Mouse (Mus musculus): Measurements from ENCODE around the gene Setd5.

Gene Setd5

DNA sequence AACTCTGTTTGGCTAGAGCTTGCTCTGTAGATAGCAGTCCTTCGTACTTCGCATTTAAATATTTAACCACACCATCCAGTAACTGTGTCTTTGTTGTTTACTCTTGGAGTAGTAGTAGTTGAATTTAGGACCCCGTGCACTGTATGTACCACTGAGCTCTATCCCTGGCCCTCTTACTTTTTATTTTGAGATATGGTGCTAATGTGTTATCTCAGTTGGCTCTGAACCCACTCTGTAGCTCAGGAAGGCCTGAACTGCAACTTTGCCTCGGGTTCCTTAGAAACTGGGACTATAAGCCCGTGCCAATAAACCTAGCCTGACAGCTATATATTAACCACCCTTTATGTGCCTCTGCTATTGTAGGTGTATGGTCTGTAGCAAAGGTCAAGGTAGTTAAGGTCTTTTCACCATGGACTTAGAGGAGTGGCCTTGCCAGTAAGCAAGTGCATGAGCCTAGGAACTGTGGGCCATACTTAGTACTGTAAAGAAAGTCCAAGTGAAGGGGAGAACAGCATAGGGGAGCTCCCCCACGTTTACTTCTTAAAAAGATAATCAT is 22.5 kb upstream of the Setd5 start:
- no peak for DNase-seq (ENCODE audit: low read depth, low spot score)

DNA sequence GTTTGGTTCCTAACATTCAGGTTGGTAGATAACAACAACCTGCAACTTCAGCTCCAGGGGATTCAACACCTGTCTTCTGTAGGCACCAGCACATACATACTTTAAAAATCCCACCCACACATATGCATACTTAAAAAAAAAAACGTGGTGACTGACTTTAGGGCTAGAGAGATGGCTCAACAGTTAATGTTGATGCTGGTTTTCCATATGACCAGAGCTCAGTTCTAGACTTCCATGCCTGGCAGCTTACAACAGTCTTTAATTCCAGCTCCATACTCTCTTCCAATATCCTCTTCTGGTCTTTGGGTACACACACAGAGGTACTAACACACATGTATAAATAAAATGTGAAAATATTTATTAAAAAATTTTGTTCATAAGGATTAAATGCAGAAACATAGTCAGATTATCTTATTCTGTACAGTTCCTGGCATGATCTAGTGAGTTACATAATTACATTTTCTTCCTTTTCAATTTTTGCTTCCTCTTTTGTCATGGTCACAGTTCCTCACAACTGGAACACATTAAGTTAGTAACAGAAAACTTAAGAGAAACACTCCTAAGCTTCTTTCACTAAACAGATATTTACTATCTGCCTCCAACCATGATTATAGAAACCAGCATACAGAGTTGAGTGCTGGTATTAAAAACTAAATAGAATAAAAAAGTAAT is 16.1 kb upstream of the Setd5 start:
- DNase-seq (ENCODE audit: low read depth, low spot score): no peak

- DNase-seq (ENCODE audit: low read depth, low spot score): no peak
Observed at GRCm38 (mm10) chr6:113062253-113062652, 14.9 kb upstream of the Setd5 start.

GRCm38 (mm10) chr6:113063363-113063762 is 13.8 kb upstream of the Setd5 start:
- DNase-seq (ENCODE audit: low read depth, low spot score): no peak

DNA sequence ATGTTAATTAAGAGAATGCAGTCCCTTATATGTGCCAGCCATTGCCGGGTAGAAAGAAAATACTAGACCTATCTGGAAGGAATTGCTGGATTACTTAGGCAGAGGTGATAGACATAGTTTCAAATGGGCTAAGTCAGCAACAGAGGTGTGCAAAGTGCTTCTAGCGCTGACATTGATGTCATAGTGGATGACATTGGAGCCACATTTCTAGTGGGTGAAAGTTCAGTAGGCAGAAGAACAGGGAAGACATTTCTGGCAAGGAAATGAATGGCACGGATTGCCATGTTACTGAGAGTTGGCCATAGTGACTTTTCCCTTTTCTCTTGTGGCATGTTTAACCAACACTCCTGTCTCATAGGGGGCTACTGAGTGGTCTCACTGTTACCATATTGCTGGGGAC is 12.0 kb upstream of the Setd5 start:
- DNase-seq (ENCODE audit: low read depth, low spot score): no peak

DNA sequence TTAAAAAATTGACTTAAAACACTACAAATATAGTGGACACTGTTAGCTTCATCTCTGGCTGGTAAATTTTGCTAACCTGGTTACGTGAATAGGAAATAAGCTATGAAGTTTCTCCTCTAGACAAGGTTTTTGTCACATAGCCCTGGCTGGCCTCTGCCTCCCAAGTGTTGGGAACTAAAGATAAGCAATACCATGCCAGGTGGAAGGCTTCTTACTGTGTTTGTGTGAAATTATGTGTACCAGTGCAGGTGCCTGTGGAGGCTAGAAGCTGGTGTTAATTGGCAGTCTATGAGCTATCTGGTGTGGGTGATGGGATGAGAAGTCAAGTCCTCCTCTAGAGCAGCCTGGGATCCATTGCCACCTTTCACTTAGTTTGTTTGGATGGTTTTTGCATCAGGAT is 8.0 kb upstream of the Setd5 start:
- DNase-seq (ENCODE audit: low read depth, low spot score): no peak

GRCm38 (mm10) chr6:113075261-113075660 is 1.9 kb upstream of the Setd5 start:
- no peak for DNase-seq (ENCODE audit: low read depth, low spot score)

- DNase-seq (ENCODE audit: low read depth, low spot score): peak; percentile 95
Observed at GRCm38 (mm10) chr6:113076012-113076685, 1.0 kb upstream of the Setd5 start.

- DNase-seq (ENCODE audit: low read depth, low spot score): peak; percentile 16
Observed at GRCm38 (mm10) chr6:113077569-113078030, 435 bp downstream of the Setd5 start.

DNA sequence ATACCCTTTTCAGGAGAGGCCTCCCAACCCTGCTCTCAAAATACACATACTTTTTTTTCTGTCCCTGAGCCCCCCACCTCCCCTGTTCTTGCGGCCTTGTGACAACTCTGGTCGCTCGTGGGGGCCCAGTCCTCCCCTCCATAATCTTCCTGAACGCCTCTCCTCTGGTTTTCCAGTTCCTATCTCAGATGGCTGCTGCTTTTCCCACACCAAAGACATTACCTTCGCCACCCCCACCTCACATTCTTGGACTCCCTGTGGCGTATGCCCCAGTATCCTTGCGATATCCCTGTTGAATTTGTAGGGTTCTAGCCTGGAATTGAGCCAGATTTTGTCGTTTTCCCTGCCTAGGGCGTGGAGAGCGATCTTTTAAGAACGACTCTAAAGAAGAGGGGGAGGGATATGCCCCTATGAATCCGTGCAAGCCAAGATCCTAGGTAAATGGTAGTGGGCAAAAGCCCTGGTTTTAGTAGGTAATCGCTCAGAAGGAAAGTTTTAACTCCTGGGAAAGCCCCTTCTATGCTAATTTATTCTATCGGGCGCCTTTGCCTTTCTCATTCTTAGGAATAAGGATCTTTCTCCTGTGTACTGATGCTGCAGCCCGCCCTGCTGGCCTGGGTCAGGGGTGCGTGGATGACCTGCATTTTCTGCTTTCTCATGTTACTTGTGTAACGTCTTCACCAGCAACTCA is 1.0 kb downstream of the Setd5 start:
- peak; percentile 9 for DNase-seq (ENCODE audit: low read depth, low spot score)

GRCm38 (mm10) chr6:113079492-113079891 is 2.3 kb downstream of the Setd5 start:
- peak; percentile 42 for DNase-seq (ENCODE audit: low read depth, low spot score)

DNA sequence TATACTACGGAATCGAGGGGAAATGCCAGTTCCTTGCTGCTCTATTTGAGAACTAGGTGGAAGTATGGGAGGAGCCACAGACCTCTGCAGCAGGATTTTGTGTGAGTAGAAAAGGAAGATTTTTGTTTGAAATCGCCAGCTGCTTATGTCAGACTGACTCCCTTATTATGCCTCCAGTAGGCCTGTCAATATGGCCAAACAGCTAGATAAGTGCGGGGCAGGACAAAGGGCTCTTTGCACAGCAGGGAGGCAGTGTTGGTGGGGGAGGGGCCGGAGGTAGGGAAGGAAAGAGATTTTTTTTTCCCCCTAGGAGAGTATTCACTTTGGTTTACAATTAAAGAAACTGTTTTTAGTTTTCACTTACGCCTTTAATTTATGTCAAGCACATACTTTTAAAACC is 5.1 kb downstream of the Setd5 start:
- DNase-seq (ENCODE audit: low read depth, low spot score): no peak

- no peak for DNase-seq (ENCODE audit: low read depth, low spot score)
Observed at GRCm38 (mm10) chr6:113084590-113084989, 7.4 kb downstream of the Setd5 start.

DNA sequence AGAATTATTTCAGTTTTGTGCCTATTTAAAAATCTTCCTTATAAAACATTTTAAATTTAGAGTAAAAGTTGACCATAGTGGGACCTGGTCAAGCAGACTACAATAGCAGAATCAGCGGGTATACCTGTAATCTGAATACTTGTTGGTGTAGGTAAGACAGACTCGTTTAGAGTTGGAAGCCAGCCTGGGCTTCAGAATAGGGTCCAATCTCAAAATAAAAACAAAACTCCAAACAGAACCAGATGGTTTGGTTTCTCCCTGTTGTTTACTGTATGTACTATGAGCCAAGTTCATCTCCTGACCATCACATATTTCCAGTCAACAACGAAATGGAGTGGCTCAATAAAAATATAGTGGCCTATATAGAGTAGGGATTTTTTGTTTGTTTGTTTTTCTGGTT is 16.0 kb downstream of the Setd5 start:
- DNase-seq (ENCODE audit: low read depth, low spot score): no peak

GRCm38 (mm10) chr6:113095547-113095946 is 18.4 kb downstream of the Setd5 start:
- no peak for DNase-seq (ENCODE audit: low read depth, low spot score)

GRCm38 (mm10) chr6:113097662-113098061 is 20.5 kb downstream of the Setd5 start:
- no peak for DNase-seq (ENCODE audit: low read depth, low spot score)

- no peak for DNase-seq (ENCODE audit: low read depth, low spot score)
Observed at GRCm38 (mm10) chr6:113099640-113100289, 22.6 kb downstream of the Setd5 start.

DNA sequence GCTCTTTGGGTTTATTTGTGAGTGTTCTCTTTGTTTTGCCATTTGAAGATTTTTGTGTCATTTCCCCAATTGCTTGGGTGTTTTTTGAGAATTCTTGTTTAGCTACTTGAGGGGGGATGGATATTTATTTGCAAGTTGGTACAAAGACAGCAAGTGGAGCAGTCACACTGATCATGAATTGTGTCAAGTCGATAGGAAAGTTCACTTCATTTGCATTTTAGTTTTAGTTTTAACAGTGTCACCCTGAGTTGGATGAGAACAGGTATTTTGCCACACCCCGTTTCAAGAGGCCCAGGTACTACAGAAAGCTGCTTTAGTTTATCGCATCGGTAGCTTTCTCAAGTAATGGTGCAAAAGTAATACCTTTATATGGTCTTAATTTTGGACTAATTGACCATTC is 25.4 kb downstream of the Setd5 start:
- no peak for DNase-seq (ENCODE audit: low read depth, low spot score)

DNA sequence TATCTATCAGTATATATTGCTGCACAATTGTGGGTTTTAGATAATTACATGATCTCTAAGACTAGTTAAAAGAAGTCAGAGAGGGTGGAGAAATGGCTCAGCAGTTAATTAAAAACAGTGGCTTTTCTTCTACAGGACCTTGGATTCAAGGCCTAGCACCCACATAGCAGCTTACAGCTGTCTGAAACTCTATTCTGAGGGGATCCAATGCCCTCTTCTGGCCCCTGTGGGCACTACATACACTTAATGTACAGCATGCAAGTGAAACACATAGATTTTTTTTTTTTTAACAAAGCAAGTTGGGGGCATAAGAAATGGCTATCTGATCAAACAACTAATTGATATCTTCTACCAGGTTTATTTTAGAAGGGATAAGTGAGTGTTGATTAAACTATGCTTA is 26.6 kb downstream of the Setd5 start:
- DNase-seq (ENCODE audit: low read depth, low spot score): peak; percentile 30

- DNase-seq (ENCODE audit: low read depth, low spot score): no peak
Observed at GRCm38 (mm10) chr6:113109378-113109777, 32.2 kb downstream of the Setd5 start.

DNA sequence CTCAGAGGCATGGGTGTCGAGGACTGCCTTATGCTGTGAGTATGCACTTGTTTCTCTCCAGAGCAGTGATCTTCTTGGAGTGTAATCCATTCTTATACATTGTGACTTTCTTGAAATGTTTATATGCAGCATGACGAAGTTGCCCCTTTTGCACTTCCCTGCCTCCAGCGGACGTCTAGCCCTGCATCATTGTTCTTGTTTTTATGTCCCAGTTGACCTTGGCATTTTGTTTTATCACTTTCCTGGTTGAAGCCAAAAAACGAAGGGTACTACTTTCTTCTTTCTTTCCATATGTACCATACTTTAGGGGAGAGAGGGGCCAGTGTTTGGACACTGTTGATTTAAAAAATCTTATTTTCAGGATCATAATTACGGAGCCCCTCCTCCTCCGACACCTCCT is 32.8 kb downstream of the Setd5 start:
- DNase-seq (ENCODE audit: low read depth, low spot score): no peak

- DNase-seq (ENCODE audit: low read depth, low spot score): no peak
Observed at GRCm38 (mm10) chr6:113120806-113121205, 43.6 kb downstream of the Setd5 start.

Measured in embryo, embryonic 11.5 days (tissue).